Mouse (Mus musculus) heart, embryonic 11.5 days (tissue): ENCODE results near the gene Col6a6. TPM values are rescaled to one million over a fixed set of nuclear protein-coding genes. Genes with fewer than 3 reads are reported as not detected.

Experiments used
- ATAC-seq: fragments of 200-750 bp; cut with Nextera tagmentation; replicated peaks from 2 replicates; pipeline ENCODE4 v1.8.0; 2017; ENCODE audit warnings: moderate library complexity; ENCODE audit not compliant: insufficient number of reproducible peaks, low FRiP score, low TSS enrichment
- H3K27ac ChIP-seq: fragments of 300-500 bp; sonication (generic); 2 replicates; pipeline ENCODE4 v1.5.1; 2014; ENCODE audit warnings: mild to moderate bottlenecking, low read depth, low read length
- H3K27me3 ChIP-seq: fragments of 300-500 bp; sonication (generic); 2 replicates; pipeline ENCODE4 v1.6.1; 2014; ENCODE audit warnings: mild to moderate bottlenecking, low read length, mixed read lengths; ENCODE audit not compliant: control insufficient read depth, insufficient read depth
- H3K36me3 ChIP-seq: fragments of 300-500 bp; sonication (generic); 2 replicates; pipeline ENCODE4 v1.6.1; 2014; ENCODE audit warnings: mild to moderate bottlenecking, low read length, moderate library complexity, mixed read lengths; ENCODE audit not compliant: control insufficient read depth, insufficient read depth
- H3K4me1 ChIP-seq: fragments of 300-500 bp; sonication (generic); 2 replicates; pipeline ENCODE4 v1.6.1; 2014; ENCODE audit warnings: low read length; ENCODE audit not compliant: control insufficient read depth, insufficient read depth
- H3K4me2 ChIP-seq: fragments of 300-500 bp; sonication (generic); 2 replicates; pipeline ENCODE4 v1.6.1; 2014; ENCODE audit warnings: mild to moderate bottlenecking, moderate library complexity
- H3K4me3 ChIP-seq: fragments of 300-500 bp; sonication (generic); 2 replicates; pipeline ENCODE4 v1.5.1; 2014; ENCODE audit warnings: low read depth, low read length
- H3K9ac ChIP-seq: fragments of 300-500 bp; sonication (generic); 2 replicates; pipeline ENCODE4 v1.6.1; 2014; ENCODE audit warnings: mild to moderate bottlenecking, low read depth, low read length, moderate library complexity
- H3K9me3 ChIP-seq: fragments of 300-500 bp; sonication (generic); replicated peaks from 2 replicates; pipeline ENCODE4 v1.6.1; 2016; ENCODE audit warnings: low read length; ENCODE audit not compliant: control insufficient read depth
- WGBS: fragments of 180-500 bp; shearing (Covaris S2); extraction: QIAGEN DNeasy Blood & Tissue Kit; methylation state at CpG from one replicate; pipeline ENCODE4 v1.1.7; 2014; ENCODE audit not compliant: insufficient replicate concordance; 5-methylcytosine and 5-hydroxymethylcytosine counted together
- polyA plus RNA-seq: library from polyadenylated mRNA; unstranded; fragments of >200 nt; fragmentation: Nextera tagmentation; extraction: Ambion mirVana; gene quantifications from 2 replicates; pipeline ENCODE4 v1.2.1, GENCODE M21; 2014

The Col6a6 gene
- polyA plus RNA-seq, 1 experiment from 2014 or later: 0.69 TPM

GRCm38 (mm10) chr9:105719367-105719766, 108.6 kb downstream of the Col6a6 start:
- no peak for ATAC-seq
- no peak overlapping the region for H3K4me3 ChIP-seq
- WGBS: 74% methylated on average over 7 of the region's 7 CpGs
- no peaks in the 10 kb centered on the region for H3K36me3 ChIP-seq
- no peak overlapping the region for H3K4me2 ChIP-seq
- no peak overlapping the region for H3K27ac ChIP-seq
- H3K4me1 ChIP-seq: no peaks in the 10 kb centered on the region
- H3K27me3 ChIP-seq: no peaks in the 10 kb centered on the region
- no peak overlapping the region for H3K9ac ChIP-seq
- H3K9me3 ChIP-seq: no peaks in the 10 kb centered on the region

GRCm38 (mm10) chr9:105712049-105712448, 115.9 kb downstream of the Col6a6 start:
- Histone ChIP-seq H3K4me1 (peaks cover 5% of the 10 kb centered on the region; the same call in 1 of the 2 replicates), H3K9ac (no peak overlapping the region), H3K36me3 (no peaks in the 10 kb centered on the region), H3K4me3 (no peak overlapping the region), H3K9me3 (no peaks in the 10 kb centered on the region), H3K4me2 (no peak overlapping the region), H3K27ac (no peak overlapping the region), H3K27me3 (no peaks in the 10 kb centered on the region)
- no peak for ATAC-seq
- 83% methylated on average over 3 of the region's 3 CpGs for WGBS

DNA sequence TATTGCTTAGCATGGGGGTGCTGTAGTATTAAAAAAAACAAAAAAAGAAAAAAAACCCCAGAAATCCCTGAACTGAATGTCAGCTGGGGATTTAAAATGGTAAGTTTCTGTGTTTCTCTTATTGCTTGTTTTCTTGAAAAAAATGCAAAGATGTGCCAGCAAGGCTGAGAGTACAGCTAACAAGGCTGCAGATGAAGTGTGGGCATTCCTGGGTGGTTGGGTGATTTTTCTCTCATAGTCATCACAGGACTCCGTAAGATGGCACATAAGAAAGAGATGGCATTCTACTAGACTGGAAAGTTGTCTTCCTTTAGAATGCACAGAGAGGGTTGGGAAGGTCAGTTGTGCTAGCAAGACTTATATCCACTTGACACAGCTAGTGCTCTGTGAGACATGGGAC, 122.9 kb downstream of the Col6a6 start:
- H3K27me3 ChIP-seq: no peaks in the 10 kb centered on the region
- no peak overlapping the region for H3K27ac ChIP-seq
- no peak for ATAC-seq
- no peak overlapping the region for H3K4me3 ChIP-seq
- 80% methylated on average over 1 of the region's 1 CpGs for WGBS
- no peak overlapping the region for H3K9ac ChIP-seq
- no peaks in the 10 kb centered on the region for H3K36me3 ChIP-seq
- H3K9me3 ChIP-seq: 0 out of 2 replicates have a peak, but pooled peaks cover 2% of the 10 kb centered on the region
- no peak overlapping the region for H3K4me2 ChIP-seq
- peaks cover 2% of the 10 kb centered on the region; the same call in 1 of the 2 replicates for H3K4me1 ChIP-seq

DNA sequence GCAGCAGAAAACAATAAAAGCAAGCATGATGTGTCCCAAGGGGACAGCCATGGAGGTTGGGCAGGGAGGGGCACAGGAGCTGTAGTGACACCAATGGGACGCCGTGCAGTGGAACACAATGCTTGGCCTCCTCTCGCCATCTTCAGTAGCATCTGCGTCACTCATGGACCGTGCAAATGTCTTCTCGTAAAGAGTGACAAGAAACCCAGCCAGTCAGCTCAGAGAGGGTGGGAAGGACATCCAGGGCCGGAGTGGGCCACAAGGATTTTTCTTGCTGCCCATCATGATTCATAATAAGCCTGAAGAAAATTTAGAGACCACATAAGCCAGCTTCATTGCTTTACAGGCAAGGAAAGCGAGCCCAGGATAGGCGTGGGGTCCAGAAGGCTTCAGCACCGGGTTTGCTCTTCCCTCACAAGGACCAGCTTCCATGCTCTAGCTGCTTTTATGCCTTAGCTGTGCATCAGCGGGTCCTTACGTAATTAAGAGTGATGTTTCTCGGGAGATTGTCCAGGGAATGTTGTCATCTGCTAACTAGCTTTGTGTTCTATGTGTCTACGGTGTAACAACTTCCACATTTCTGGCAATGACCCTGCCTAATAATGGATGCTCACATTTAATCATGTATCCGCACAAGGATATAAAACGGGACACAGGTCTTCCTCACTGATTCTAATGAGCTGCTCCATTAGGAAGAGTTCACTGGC, 123.6 kb downstream of the Col6a6 start:
- no peak for ATAC-seq
- no peak overlapping the region for H3K9ac ChIP-seq
- peaks cover 4% of the 10 kb centered on the region; the same call in 1 of the 2 replicates for H3K4me1 ChIP-seq
- H3K4me2 ChIP-seq: no peak overlapping the region
- 86% methylated on average over 16 of the region's 16 CpGs for WGBS
- H3K27me3 ChIP-seq: no peaks in the 10 kb centered on the region
- H3K27ac ChIP-seq: no peak overlapping the region
- H3K36me3 ChIP-seq: no peaks in the 10 kb centered on the region
- H3K9me3 ChIP-seq: 0 out of 2 replicates have a peak, but pooled peaks cover 2% of the 10 kb centered on the region
- H3K4me3 ChIP-seq: no peak overlapping the region

- no peak for ATAC-seq
- no peak overlapping the region for H3K9ac ChIP-seq
- H3K27ac ChIP-seq: no peak overlapping the region
- no peaks in the 10 kb centered on the region for H3K36me3 ChIP-seq
- 86% methylated on average over 9 of the region's 9 CpGs for WGBS
- H3K4me3 ChIP-seq: no peak overlapping the region
- H3K9me3 ChIP-seq: 0 out of 2 replicates have a peak, but pooled peaks cover 2% of the 10 kb centered on the region
- H3K4me2 ChIP-seq: no peak overlapping the region
- H3K27me3 ChIP-seq: no peaks in the 10 kb centered on the region
- peaks cover 19% of the 10 kb centered on the region for H3K4me1 ChIP-seq
These were observed 126.0 kb downstream of the Col6a6 start for GRCm38 (mm10) chr9:105701966-105702365.

GRCm38 (mm10) chr9:105700702-105701101, 127.3 kb downstream of the Col6a6 start:
- 0 out of 2 replicates have a peak, but pooled peaks cover 2% of the 10 kb centered on the region for H3K9me3 ChIP-seq
- H3K27ac ChIP-seq: no peak overlapping the region
- H3K4me1 ChIP-seq: peaks cover 23% of the 10 kb centered on the region
- no peaks in the 10 kb centered on the region for H3K27me3 ChIP-seq
- H3K4me2 ChIP-seq: no peak overlapping the region
- H3K36me3 ChIP-seq: no peaks in the 10 kb centered on the region
- no peak overlapping the region for H3K9ac ChIP-seq
- H3K4me3 ChIP-seq: no peak overlapping the region
- no peak for ATAC-seq
- WGBS: 79% methylated on average over 6 of the region's 6 CpGs

GRCm38 (mm10) chr9:105697764-105698396, 130.1 kb downstream of the Col6a6 start:
- peak; percentile 78 for ATAC-seq
- peak overlapping the region; percentile 70 for H3K27ac ChIP-seq
- no peak overlapping the region for H3K9ac ChIP-seq
- no peaks in the 10 kb centered on the region for H3K9me3 ChIP-seq
- H3K4me2 ChIP-seq: peak overlapping the region; percentile 27
- 21% methylated on average over 9 of the region's 9 CpGs for WGBS
- H3K4me1 ChIP-seq: peaks cover 23% of the 10 kb centered on the region
- peaks cover 3% of the 10 kb centered on the region; the same call in 1 of the 2 replicates for H3K27me3 ChIP-seq
- H3K4me3 ChIP-seq: no peak overlapping the region
- no peaks in the 10 kb centered on the region for H3K36me3 ChIP-seq

DNA sequence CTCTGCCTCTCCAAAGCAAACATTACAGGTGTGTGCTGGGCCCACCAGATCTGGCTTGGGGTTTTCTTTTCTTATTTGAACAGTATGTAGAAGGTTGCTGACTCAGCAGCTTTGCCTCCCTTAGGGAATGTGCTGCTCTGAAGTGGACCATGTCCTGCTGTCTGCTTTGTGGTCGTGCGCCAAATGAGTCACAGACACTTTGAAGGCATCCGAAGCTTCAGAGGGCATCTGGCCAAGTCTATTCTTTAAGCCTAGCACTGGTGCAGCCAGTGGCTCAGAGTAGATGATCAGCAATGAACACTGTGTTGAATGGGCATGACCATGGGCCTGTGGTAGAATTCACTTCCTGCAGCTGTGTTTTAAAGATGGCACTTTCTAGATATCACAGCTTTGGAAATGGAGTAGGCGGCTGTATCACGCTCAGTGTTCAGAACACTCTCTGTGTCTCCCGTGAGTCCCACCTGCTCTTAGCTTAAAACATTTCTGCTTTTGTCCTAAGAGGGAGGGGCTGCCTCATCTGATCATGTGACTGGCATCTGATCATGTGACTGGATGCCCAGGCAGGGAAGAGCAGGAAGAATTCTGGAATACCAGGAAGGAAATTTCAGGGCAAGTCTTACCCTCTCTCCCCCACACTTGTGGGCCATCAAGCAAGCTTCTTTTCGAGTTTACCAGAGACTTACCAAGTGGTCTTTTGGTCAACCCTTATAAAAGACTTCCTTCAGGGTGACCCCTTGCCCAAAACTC, 131.0 kb downstream of the Col6a6 start:
- H3K27ac ChIP-seq: peak overlapping the region; percentile 70
- no peak for ATAC-seq
- H3K4me1 ChIP-seq: peaks cover 23% of the 10 kb centered on the region
- no peaks in the 10 kb centered on the region for H3K9me3 ChIP-seq
- H3K9ac ChIP-seq: no peak overlapping the region
- H3K4me3 ChIP-seq: no peak overlapping the region
- 72% methylated on average over 7 of the region's 7 CpGs for WGBS
- no peak overlapping the region for H3K4me2 ChIP-seq
- peaks cover 3% of the 10 kb centered on the region; the same call in 1 of the 2 replicates for H3K27me3 ChIP-seq
- no peaks in the 10 kb centered on the region for H3K36me3 ChIP-seq
